Mouse (Mus musculus) hindbrain, embryonic 10.5 days (tissue): ENCODE data around the gene Ajap1. TPM values are rescaled to one million over a fixed set of nuclear protein-coding genes. Genes with fewer than 3 reads are reported as not detected.

Source experiments
- DNase-seq: peaks from one replicate; pipeline ENCODE4 v3.0.0-alpha.2; 2017; ENCODE audit warnings: low spot score
- H3K27ac ChIP-seq: fragments of 300-500 bp; sonication (generic); 2 replicates; pipeline ENCODE4 v1.5.1; 2016; ENCODE audit warnings: mild to moderate bottlenecking, moderate library complexity
- H3K27me3 ChIP-seq: fragments of 300-500 bp; sonication (generic); 2 replicates; pipeline ENCODE4 v1.6.1; 2016; ENCODE audit warnings: mild to moderate bottlenecking; ENCODE audit not compliant: poor library complexity, insufficient read depth, severe bottlenecking
- H3K36me3 ChIP-seq: fragments of 300-500 bp; sonication (generic); 2 replicates; pipeline ENCODE4 v1.6.1; 2016; ENCODE audit warnings: mild to moderate bottlenecking, moderate library complexity
- H3K4me1 ChIP-seq: fragments of 300-500 bp; sonication (generic); replicated peaks from 2 replicates; pipeline ENCODE4 v1.6.1; 2016; ENCODE audit warnings: mild to moderate bottlenecking
- H3K4me3 ChIP-seq: fragments of 300-500 bp; sonication (generic); 2 replicates; pipeline ENCODE4 v1.5.1; 2016; ENCODE audit warnings: mild to moderate bottlenecking, moderate library complexity
- H3K9me3 ChIP-seq: fragments of 300-500 bp; sonication (generic); 2 replicates; pipeline ENCODE4 v1.6.1; 2016; ENCODE audit warnings: mild to moderate bottlenecking, moderate library complexity
- WGBS: fragments of 180-500 bp; shearing (Covaris S2); methylation state at CpG from one replicate; pipeline ENCODE4 v1.1.7; 2016; 5-methylcytosine and 5-hydroxymethylcytosine counted together
- polyA plus RNA-seq: library from polyadenylated mRNA; unstranded; fragments of >200 nt; fragmentation: Nextera tagmentation; extraction: Ambion mirVana; gene quantifications from 2 replicates; pipeline ENCODE4 v1.2.1, GENCODE M21; 2016

Ajap1 gene
- polyA plus RNA-seq = 2.6 and 3.5 TPM in 2 replicates

DNA sequence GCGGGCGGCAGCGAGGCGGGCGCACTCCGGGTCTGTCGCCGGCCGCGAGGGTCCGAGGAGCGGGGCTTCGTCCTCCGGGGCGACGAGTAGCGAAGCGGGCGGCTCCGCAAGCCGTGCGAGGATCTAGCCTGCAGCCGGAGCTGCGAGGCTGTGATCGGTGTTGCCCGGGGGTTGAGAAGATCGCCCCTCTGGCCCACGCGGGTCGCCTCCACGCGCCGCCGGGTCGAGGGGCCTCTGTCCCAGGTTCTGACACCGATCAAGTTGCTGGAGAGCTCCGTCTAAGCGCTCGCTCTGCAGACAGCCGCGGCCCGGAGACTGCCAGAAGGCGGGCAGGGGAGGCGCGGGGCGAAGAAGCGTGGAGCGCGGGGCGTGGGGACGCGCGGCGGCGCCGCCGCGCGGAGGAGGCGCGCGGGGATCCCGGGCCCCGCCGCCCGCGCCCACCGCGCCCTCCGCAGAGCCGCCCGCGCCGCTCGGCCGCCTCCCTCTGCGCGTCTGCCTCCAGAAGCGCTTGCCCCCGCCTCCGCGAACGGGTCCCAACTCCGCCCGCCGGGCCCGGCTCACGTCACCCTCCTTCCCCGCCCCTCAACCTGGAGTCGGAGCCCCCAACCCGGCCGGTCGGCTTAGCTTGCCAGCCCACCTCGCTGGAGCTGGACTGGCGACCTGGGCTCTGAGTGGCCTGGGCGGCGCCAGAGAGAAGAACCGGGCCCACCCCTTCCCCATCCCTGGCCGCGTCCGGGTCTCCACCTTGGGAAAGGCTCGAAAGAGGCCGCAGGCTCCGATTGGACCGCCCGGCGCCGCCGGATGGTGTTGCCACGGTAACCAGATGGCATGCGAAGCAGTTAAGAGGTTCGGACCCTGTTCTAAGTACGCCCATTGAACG is at the start of gene Ajap1:
Gene Ajap1, minus strand, starts transcription at position 353 of the 880 bp plus-strand sequence.
- no peaks in the 10 kb centered on the region for H3K9me3 ChIP-seq
- H3K36me3 ChIP-seq = no peaks in the 10 kb centered on the region
- DNase-seq = peak; percentile 82
- H3K4me1 ChIP-seq = peaks cover 87% of the 10 kb centered on the region
- H3K27ac ChIP-seq = peak within 1 kb of the TSS; percentile 88
- peaks cover 71% of the 10 kb centered on the region for H3K27me3 ChIP-seq
- WGBS = under 1% methylated on average over 113 of the region's 114 CpGs
- peak within 1 kb of the TSS; percentile 72 for H3K4me3 ChIP-seq

DNA sequence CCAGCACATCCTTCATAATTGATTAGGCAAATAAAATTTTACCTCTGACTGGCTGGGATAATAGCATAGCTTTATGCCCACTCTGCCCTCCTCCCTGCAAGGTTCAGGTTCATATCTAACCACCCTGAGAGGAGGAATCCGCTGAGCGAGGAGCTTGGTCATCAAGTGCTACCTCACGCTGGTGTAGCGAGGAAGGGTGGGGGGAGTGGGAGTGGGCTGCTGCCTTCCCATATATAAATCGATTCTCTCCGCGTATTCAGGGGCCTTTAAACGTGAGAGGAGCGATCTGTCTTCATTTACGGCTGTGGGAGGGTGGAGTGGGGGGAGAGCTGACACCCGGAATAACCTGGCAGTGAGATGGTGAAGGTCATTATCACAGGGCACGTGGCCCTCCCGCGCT is 47.9 kb upstream of the Ajap1 start:
- Histone ChIP-seq H3K27me3 (no peaks in the 10 kb centered on the region), H3K4me3 (no peak overlapping the region), H3K4me1 (peaks cover 10% of the 10 kb centered on the region), H3K36me3 (no peaks in the 10 kb centered on the region), H3K27ac (no peak overlapping the region), H3K9me3 (no peaks in the 10 kb centered on the region)
- DNase-seq = no peak
- WGBS = 79% methylated on average over 14 of the region's 14 CpGs

DNA sequence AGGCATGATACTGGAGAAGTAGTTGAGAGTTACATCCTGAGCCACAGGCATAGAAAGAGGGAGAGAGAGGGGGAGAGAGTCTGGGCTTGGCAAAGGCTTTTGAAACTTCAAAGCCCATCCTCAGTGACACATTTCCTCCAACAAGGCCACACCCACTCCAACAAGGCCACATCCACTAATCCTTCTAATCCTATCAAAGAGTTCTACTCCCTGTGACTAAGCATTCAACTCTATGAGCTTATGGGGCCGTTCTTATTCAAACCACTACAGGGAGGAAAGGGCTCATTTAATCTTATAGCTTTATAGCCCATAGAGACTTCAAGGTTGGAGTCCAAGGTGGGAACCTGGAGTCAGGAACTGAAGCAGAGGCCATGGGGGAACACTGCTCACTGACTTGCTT is 39.0 kb upstream of the Ajap1 start:
- Histone ChIP-seq H3K4me1 (0 out of 2 replicates have a peak, but pooled peaks cover under 1% of the 10 kb centered on the region), H3K27ac (no peak overlapping the region), H3K27me3 (no peaks in the 10 kb centered on the region), H3K36me3 (no peaks in the 10 kb centered on the region), H3K9me3 (0 out of 2 replicates have a peak, but pooled peaks cover 3% of the 10 kb centered on the region), H3K4me3 (no peak overlapping the region)
- no peak for DNase-seq
- WGBS = 76% methylated on average over 1 of the region's 1 CpGs

DNA sequence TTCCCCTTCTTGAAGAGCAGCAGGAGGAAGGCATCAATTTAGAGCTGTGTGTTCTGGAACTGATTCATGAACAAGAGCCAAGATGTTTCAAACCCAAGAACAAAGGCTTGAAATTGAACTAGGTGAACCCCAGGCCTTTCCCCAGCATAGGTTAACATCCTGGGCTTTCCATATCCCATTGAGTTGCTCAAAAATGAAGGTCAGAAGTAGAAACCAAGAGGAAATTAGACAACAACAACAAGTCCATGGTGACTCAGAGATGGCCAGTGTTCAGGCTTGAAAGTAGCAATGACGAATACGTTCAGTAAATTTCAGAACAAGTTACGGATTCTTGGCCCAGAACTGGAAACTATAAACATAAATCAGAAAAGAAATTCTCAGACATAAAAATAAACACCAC is 37.3 kb upstream of the Ajap1 start:
- 92% methylated on average over 3 of the region's 3 CpGs for WGBS
- H3K27ac ChIP-seq = no peak overlapping the region
- H3K9me3 ChIP-seq = 0 out of 2 replicates have a peak, but pooled peaks cover 3% of the 10 kb centered on the region
- no peaks in the 10 kb centered on the region for H3K36me3 ChIP-seq
- no peak for DNase-seq
- peaks cover 17% of the 10 kb centered on the region for H3K4me1 ChIP-seq
- H3K27me3 ChIP-seq = no peaks in the 10 kb centered on the region
- H3K4me3 ChIP-seq = no peak overlapping the region

DNA sequence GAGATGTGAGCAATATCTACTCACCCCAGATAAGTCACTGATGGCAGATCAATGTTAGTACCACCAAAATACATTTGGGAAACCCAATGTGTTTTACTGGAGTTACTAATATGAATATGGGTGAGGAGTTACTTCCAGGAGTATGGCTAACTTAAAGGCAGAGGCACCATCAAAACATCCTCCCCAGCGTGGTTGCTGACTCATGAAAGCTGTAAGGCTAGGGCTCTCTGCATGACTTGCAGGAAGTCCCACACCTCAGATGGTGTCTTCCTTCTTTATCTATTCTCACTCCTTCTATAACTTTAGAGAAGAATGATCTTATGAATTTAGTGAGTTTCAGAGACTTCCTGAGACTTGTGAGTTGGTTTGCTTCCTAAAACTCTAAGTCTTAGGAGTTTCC is 36.7 kb upstream of the Ajap1 start:
- no peaks in the 10 kb centered on the region for H3K36me3 ChIP-seq
- no peak overlapping the region for H3K27ac ChIP-seq
- DNase-seq = no peak
- H3K4me1 ChIP-seq = peaks cover 17% of the 10 kb centered on the region
- no peak overlapping the region for H3K4me3 ChIP-seq
- no peaks in the 10 kb centered on the region for H3K27me3 ChIP-seq
- WGBS = 85% methylated on average over 1 of the region's 1 CpGs
- 0 out of 2 replicates have a peak, but pooled peaks cover 3% of the 10 kb centered on the region for H3K9me3 ChIP-seq

DNA sequence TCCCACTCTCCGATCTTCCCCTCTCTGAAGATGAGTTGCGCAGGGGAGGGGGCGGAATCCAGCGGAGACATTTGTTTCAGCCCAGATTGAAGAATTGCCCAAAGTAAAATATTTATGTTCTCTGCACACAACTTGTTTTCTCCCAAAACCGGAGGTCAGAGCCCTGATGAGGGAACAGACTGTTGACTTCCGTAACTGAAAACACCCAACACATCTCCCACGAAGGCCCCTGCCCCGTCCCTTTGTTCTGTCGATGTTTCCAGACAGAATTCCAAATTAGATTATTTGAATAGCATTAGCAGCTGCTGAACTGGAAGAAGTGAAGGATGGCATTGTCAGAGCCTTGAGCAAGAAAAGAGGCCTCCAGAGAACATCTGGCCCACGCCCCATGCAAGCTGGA is 33.2 kb upstream of the Ajap1 start:
- no peak overlapping the region for H3K4me3 ChIP-seq
- H3K4me1 ChIP-seq = peaks cover 17% of the 10 kb centered on the region
- H3K9me3 ChIP-seq = 0 out of 2 replicates have a peak, but pooled peaks cover 3% of the 10 kb centered on the region
- peak overlapping the region; percentile 81 for H3K27ac ChIP-seq
- WGBS = 51% methylated on average over 10 of the region's 10 CpGs
- peak; percentile 42 for DNase-seq
- H3K27me3 ChIP-seq = no peaks in the 10 kb centered on the region
- no peaks in the 10 kb centered on the region for H3K36me3 ChIP-seq

DNA sequence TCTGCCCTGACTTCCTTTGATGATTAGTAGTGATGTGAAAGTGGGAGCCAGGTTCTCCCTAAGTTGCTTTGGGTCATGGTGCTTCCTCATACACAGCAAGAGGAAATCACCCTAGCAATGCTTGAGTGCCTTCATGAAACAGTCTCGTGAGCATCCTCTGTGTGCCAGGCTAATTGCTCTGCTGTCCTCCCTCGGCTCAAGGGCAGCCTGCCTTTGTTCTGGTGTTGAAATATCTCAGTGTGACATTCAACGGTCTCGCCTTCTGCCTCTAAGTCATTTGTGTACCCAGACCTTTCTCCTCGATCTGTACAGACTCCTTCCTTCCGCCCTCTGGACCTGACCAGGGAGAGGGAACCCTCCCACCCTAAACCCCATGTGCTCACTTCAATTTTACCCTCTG is 31.5 kb upstream of the Ajap1 start:
- Histone ChIP-seq H3K36me3 (no peaks in the 10 kb centered on the region), H3K27me3 (no peaks in the 10 kb centered on the region), H3K4me3 (no peak overlapping the region), H3K27ac (no peak overlapping the region), H3K9me3 (no peaks in the 10 kb centered on the region), H3K4me1 (peaks cover 17% of the 10 kb centered on the region)
- DNase-seq = no peak
- WGBS = 74% methylated on average over 6 of the region's 6 CpGs

DNA sequence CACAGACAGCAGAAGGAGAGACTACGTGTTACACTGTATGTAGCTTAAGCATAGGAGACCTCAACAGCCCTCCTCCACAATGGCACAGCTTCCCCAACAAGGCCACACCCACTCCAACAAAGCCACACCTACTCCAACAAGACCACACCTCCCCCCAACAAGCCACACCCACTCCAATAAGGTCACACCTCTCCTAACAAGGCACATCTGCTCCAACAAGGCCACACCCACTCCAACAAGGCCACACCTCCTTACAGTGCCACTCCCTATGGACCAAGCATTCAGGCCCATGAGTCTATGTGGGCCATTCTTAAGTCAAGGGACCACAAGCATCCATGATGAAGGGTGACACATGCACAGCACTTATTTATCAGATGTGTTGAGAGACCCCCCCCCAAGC is 28.9 kb upstream of the Ajap1 start:
- 94% methylated on average over 1 of the region's 1 CpGs for WGBS
- H3K9me3 ChIP-seq = 0 out of 2 replicates have a peak, but pooled peaks cover 8% of the 10 kb centered on the region
- DNase-seq = no peak
- peaks cover 16% of the 10 kb centered on the region for H3K4me1 ChIP-seq
- H3K27ac ChIP-seq = no peak overlapping the region
- H3K27me3 ChIP-seq = no peaks in the 10 kb centered on the region
- H3K36me3 ChIP-seq = no peaks in the 10 kb centered on the region
- H3K4me3 ChIP-seq = no peak overlapping the region

DNA sequence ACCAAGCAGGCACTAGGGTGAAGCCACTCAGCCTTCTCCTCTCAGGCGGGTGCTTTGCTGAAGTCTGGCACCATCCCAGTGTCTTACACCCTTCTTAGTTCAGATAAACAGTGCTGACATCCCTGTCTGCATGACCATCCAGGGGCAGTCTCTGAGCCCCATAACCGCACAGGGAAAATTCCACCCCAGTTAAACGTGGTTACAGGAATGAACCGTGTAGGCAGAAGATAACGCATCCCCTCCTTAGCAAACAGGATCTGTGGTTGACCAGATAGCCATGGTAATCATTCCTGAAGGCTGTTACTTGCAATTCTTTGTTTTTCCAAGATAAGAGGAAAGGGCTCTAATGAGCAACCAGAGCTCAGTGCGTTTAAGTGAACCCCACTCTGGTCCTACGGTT is 19.3 kb upstream of the Ajap1 start:
- 92% methylated on average over 7 of the region's 7 CpGs for whole genome bisulfite sequencing
- no peak overlapping the region for H3K4me3 ChIP-seq
- H3K27me3 ChIP-seq = no peaks in the 10 kb centered on the region
- DNase-seq = no peak
- H3K4me1 ChIP-seq = 0 out of 2 replicates have a peak, but pooled peaks cover 4% of the 10 kb centered on the region
- H3K27ac ChIP-seq = no peak overlapping the region
- no peaks in the 10 kb centered on the region for H3K36me3 ChIP-seq
- no peaks in the 10 kb centered on the region for H3K9me3 ChIP-seq

DNA sequence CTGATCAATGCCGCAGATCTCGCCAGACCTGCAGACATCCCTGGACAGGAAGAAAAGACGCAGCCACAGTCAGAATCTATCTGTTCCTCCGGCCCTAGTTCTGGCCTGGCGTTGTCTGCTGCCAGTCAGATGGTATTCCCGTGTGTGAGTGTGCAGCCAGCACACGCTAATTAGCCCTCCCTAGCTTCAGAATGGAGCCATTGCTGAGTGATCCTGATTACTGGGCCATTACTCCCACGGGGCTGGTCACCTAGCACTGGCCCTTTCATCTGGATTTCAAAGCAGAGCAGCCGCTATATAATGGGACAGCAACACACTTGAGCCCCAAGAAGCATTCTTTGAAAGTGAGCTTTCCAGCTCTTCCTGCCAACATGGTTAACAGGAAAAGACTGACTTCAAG is 9.8 kb upstream of the Ajap1 start:
- Histone ChIP-seq H3K4me1 (peaks cover 14% of the 10 kb centered on the region), H3K36me3 (no peaks in the 10 kb centered on the region), H3K27ac (no peak overlapping the region), H3K9me3 (no peaks in the 10 kb centered on the region), H3K4me3 (no peak overlapping the region), H3K27me3 (0 out of 2 replicates have a peak, but pooled peaks cover 9% of the 10 kb centered on the region)
- 73% methylated on average over 9 of the region's 9 CpGs for WGBS
- no peak for DNase-seq

DNA sequence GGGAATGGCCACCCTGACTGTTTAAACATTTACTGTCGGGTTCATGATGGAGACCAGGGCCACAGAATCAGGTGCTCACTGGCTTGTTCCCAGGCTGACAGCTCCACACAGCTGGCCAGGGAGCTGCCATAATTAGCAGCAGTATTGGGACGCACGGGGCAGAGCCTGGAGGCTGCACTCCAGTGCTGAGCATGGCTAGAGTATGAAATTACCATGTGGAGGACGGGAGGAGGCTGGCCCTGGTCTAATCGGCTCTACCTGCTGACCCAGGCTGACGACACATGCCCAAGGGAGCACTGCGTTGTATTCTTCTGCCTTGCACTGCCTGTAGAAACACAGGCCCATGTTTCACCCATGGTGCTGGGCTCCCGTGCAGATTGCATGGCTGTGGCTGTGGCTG is 6.5 kb upstream of the Ajap1 start:
- H3K4me1 ChIP-seq = peaks cover 37% of the 10 kb centered on the region
- no peak overlapping the region for H3K4me3 ChIP-seq
- 79% methylated on average over 8 of the region's 8 CpGs for WGBS
- no peaks in the 10 kb centered on the region for H3K36me3 ChIP-seq
- H3K9me3 ChIP-seq = no peaks in the 10 kb centered on the region
- H3K27ac ChIP-seq = no peak overlapping the region
- no peak for DNase-seq
- H3K27me3 ChIP-seq = peaks cover 20% of the 10 kb centered on the region

DNA sequence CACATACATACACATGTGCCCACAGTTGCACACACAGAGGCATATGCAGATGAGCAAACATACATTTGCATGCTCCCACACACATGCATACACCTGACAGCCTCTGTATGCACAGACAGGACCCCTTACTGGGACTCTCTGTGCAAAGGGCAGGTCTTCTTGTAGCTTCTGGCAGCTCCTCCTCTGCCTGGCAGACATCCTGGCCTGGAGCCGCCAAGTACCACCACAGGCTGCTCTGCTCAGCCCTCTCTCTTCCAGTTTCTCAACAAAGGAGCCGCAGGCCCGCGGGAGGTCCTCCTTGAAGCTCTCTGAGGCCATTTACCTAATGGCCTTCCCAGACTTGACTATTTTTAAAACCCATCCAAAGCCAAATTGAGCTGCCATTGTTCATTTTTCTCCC is 3.3 kb upstream of the Ajap1 start:
- H3K4me3 ChIP-seq = no peak overlapping the region
- H3K36me3 ChIP-seq = no peaks in the 10 kb centered on the region
- H3K27ac ChIP-seq = no peak overlapping the region; the same call in 1 of the 2 replicates
- WGBS = 20% methylated on average over 4 of the region's 4 CpGs
- DNase-seq = no peak
- H3K9me3 ChIP-seq = no peaks in the 10 kb centered on the region
- peaks cover 62% of the 10 kb centered on the region for H3K4me1 ChIP-seq
- peaks cover 46% of the 10 kb centered on the region for H3K27me3 ChIP-seq

DNA sequence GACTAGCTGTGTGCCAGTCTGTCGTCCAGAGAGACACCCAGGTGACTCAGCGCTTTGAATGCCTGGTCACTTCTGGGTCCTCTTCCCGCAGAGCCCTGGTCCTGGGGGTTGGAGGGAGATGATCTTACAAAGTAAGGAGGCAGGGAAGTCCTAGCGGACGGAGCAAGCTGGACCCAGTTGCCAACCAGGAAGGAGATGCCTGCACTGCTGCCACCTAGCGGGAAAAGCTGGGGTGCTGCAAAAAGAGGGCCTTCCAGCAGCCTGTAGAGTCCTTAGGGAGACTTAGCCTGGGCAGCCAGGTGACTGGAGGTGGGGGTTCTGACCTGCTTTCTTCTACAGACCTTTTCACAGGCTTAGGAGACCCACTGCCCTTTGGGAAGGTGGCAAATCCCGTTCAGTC is 1.8 kb upstream of the Ajap1 start:
- DNase-seq = peak; percentile 87
- WGBS = 1% methylated on average over 7 of the region's 7 CpGs
- H3K4me1 ChIP-seq = peaks cover 73% of the 10 kb centered on the region
- H3K9me3 ChIP-seq = no peaks in the 10 kb centered on the region
- H3K27ac ChIP-seq = peak overlapping the region; percentile 88; the same call in 1 of the 2 replicates
- H3K36me3 ChIP-seq = no peaks in the 10 kb centered on the region
- H3K4me3 ChIP-seq = peak overlapping the region; percentile 72
- peaks cover 61% of the 10 kb centered on the region for H3K27me3 ChIP-seq
